Mouse (Mus musculus): ENCODE measurements around the gene Ly6g6f.
"Not testable (repeated sequence)": the region's sequence is repeated elsewhere in the genome, so short reads cannot be mapped to it uniquely, and the experiment has no call there.

Ly6g6f gene

GRCm38 (mm10) chr17:35085208-35085865, at the start of gene Ly6g6f:
TSS of gene Ly6g6f (minus strand) at chr17:35085610.
- no peak for DNase-seq

GRCm38 (mm10) chr17:35134801-35135590, 49.6 kb upstream of the Ly6g6f start, which contains the start of gene Bag6:
TSS of gene Bag6 (plus strand) at chr17:35135178.
- peak; percentile 95 for DNase-seq

- no peak for DNase-seq
These were observed 48.1 kb upstream of the Ly6g6f start for GRCm38 (mm10) chr17:35133517-35133916.

GRCm38 (mm10) chr17:35132174-35132560, 46.8 kb upstream of the Ly6g6f start:
- no peak for DNase-seq

GRCm38 (mm10) chr17:35131500-35132173, 46.2 kb upstream of the Ly6g6f start, which contains the start of gene Apom:
TSS of gene Apom (minus strand) at chr17:35132050.
- no peak for DNase-seq

GRCm38 (mm10) chr17:35131038-35131437, 45.6 kb upstream of the Ly6g6f start:
- no peak for DNase-seq

- no peak for DNase-seq
These were observed 43.6 kb upstream of the Ly6g6f start for GRCm38 (mm10) chr17:35128996-35129395.

GRCm38 (mm10) chr17:35127017-35127416, 41.6 kb upstream of the Ly6g6f start:
- no peak for DNase-seq

GRCm38 (mm10) chr17:35126206-35126611, 40.8 kb upstream of the Ly6g6f start, which contains the start of gene D17H6S53E:
TSS of gene D17H6S53E (plus strand) at chr17:35126373.
- peak; percentile 78 for DNase-seq

- DNase-seq = no peak
These were observed 40.2 kb upstream of the Ly6g6f start for GRCm38 (mm10) chr17:35125578-35125977.

- no peak for DNase-seq
These were observed 39.7 kb upstream of the Ly6g6f start for GRCm38 (mm10) chr17:35125081-35125480.

GRCm38 (mm10) chr17:35124261-35124896, 39.0 kb upstream of the Ly6g6f start:
- DNase-seq = not testable (repeated sequence)

GRCm38 (mm10) chr17:35123287-35123686, 37.9 kb upstream of the Ly6g6f start:
- DNase-seq = not testable (repeated sequence)

- peak; percentile 51 for DNase-seq
These were observed 36.5 kb upstream of the Ly6g6f start, which contains the start of gene Csnk2b for GRCm38 (mm10) chr17:35121871-35122303. TSS of gene Csnk2b (minus strand) at chr17:35122053.

- peak; percentile 97 for DNase-seq
These were observed 35.9 kb upstream of the Ly6g6f start, which contains the start of gene Gpank1 for GRCm38 (mm10) chr17:35121143-35121799. TSS of gene Gpank1 (plus strand) at chr17:35121455.

GRCm38 (mm10) chr17:35120745-35121142, 35.3 kb upstream of the Ly6g6f start:
- DNase-seq = peak; percentile 38

GRCm38 (mm10) chr17:35115046-35116019, 29.9 kb upstream of the Ly6g6f start, which contains the start of gene Ly6g5b:
TSS of gene Ly6g5b (minus strand) at chr17:35115428.
- DNase-seq = peak; percentile 35

- DNase-seq = no peak
These were observed 26.4 kb upstream of the Ly6g6f start for GRCm38 (mm10) chr17:35111774-35112173.

- DNase-seq = no peak
These were observed 22.7 kb upstream of the Ly6g6f start, which contains the start of gene Ly6g5c for GRCm38 (mm10) chr17:35108097-35108496. TSS of gene Ly6g5c (plus strand) at chr17:35108279.

GRCm38 (mm10) chr17:35106522-35106921, 21.1 kb upstream of the Ly6g6f start:
- DNase-seq = no peak

Measured in lung, postnatal 14 days (tissue).